Mouse (Mus musculus) limb, embryonic 12.5 days (tissue): Measurements from ENCODE around the gene Ccdc91. TPM values are rescaled to one million over a fixed set of nuclear protein-coding genes. Genes with fewer than 3 reads are reported as not detected.

ENCODE experiments used
- ATAC-seq: fragments of 200-750 bp; cut with Nextera tagmentation; 2 replicates; pipeline ENCODE4 v1.8.0; 2017; ENCODE audit warnings: low read depth, moderate TSS enrichment; ENCODE audit not compliant: insufficient number of reproducible peaks, insufficient read depth, low FRiP score, low TSS enrichment
- H3K27ac ChIP-seq: fragments of 300-500 bp; sonication (generic); 2 replicates; pipeline ENCODE4 v1.5.1; 2016; ENCODE audit warnings: mild to moderate bottlenecking, moderate library complexity
- H3K27me3 ChIP-seq: fragments of 300-500 bp; sonication (generic); 2 replicates; pipeline ENCODE4 v1.6.1; 2016; ENCODE audit warnings: mild to moderate bottlenecking, moderate library complexity
- H3K36me3 ChIP-seq: fragments of 300-500 bp; sonication (generic); 2 replicates; pipeline ENCODE4 v1.6.1; 2016; ENCODE audit warnings: mild to moderate bottlenecking, moderate library complexity
- H3K4me1 ChIP-seq: fragments of 300-500 bp; sonication (generic); replicated peaks from 2 replicates; pipeline ENCODE4 v1.6.1; 2016
- H3K4me2 ChIP-seq: fragments of 300-500 bp; sonication (generic); 2 replicates; pipeline ENCODE4 v1.6.1; 2016; ENCODE audit warnings: mild to moderate bottlenecking, moderate library complexity
- H3K4me3 ChIP-seq: fragments of 300-500 bp; sonication (generic); replicated peaks from 2 replicates; pipeline ENCODE4 v1.5.1; 2016; ENCODE audit warnings: mild to moderate bottlenecking
- H3K9ac ChIP-seq: fragments of 300-500 bp; sonication (generic); replicated peaks from 2 replicates; pipeline ENCODE4 v1.6.1; 2016; ENCODE audit warnings: mild to moderate bottlenecking, moderate library complexity
- H3K9me3 ChIP-seq: fragments of 300-500 bp; sonication (generic); 2 replicates; pipeline ENCODE4 v1.6.1; 2016; ENCODE audit warnings: mild to moderate bottlenecking, moderate library complexity
- WGBS: fragments of 180-500 bp; shearing (Covaris S2); methylation state at CpG from one replicate; pipeline ENCODE4 v1.1.7; 2016; 5-methylcytosine and 5-hydroxymethylcytosine counted together
- polyA plus RNA-seq: library from polyadenylated mRNA; unstranded; fragments of >200 nt; fragmentation: Nextera tagmentation; extraction: Ambion mirVana; gene quantifications from 2 replicates; pipeline ENCODE4 v1.2.1, GENCODE M21; 2016

The Ccdc91 gene
- polyA plus RNA-seq, 1 experiment from 2014 or later = 27.8 TPM

DNA sequence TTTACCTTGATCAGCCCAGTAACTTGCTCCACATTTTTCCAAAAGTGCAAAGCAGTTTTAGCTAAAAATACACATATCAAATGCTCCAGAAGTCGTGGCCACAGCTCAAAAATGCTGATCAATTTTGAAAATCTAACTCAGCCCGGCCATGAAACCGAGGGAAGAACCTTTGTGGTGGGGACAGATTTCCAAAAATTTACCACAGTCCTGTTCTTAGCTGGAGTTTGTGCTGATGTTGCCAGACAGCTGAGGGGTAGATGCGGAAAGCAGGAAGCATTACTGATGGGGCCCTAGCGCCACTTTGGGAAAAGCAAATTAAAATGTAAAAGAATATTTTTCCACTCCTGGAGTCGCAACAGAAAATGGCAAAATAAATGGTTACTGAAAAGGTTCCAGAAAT lies 31.6 kb downstream of the Ccdc91 start:
- WGBS = 90% methylated on average over 6 of the region's 6 CpGs
- no peaks in the 10 kb centered on the region for H3K27me3 ChIP-seq
- H3K4me3 ChIP-seq = no peak overlapping the region
- no peak overlapping the region for H3K27ac ChIP-seq
- no peak for ATAC-seq
- H3K4me1 ChIP-seq = peaks cover 5% of the 10 kb centered on the region; the same call in 1 of the 2 replicates
- no peaks in the 10 kb centered on the region for H3K9me3 ChIP-seq
- H3K36me3 ChIP-seq = no peaks in the 10 kb centered on the region
- H3K9ac ChIP-seq = no peak overlapping the region
- H3K4me2 ChIP-seq = no peak overlapping the region

DNA sequence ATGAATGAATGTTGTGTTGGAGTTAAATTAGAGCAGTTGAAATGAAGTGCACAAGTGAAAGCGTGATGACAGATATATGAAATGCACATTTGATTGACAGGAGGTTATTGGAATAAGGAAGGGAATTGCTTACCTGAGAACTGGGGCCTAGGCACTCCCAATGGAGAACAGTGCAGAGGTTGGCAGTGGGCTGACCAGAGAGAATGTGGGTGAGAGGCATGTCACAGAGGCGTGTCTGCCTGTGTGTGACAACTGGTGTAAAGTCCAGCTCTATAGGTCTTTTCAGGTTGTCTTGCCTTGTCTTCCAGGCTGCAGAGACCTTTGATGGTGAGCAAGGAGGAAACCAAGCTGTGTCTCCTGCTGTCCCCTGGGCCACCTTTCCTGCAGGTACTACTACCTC lies 34.9 kb downstream of the Ccdc91 start:
- no peak for ATAC-seq
- peaks cover 4% of the 10 kb centered on the region; the same call in 1 of the 2 replicates for H3K36me3 ChIP-seq
- H3K27ac ChIP-seq = no peak overlapping the region
- no peaks in the 10 kb centered on the region for H3K27me3 ChIP-seq
- no peak overlapping the region for H3K9ac ChIP-seq
- no peak overlapping the region for H3K4me3 ChIP-seq
- no peak overlapping the region for H3K4me2 ChIP-seq
- 94% methylated on average over 2 of the region's 2 CpGs for WGBS
- peaks cover 8% of the 10 kb centered on the region; the same call in 1 of the 2 replicates for H3K9me3 ChIP-seq
- H3K4me1 ChIP-seq = peaks cover 5% of the 10 kb centered on the region; the same call in 1 of the 2 replicates

DNA sequence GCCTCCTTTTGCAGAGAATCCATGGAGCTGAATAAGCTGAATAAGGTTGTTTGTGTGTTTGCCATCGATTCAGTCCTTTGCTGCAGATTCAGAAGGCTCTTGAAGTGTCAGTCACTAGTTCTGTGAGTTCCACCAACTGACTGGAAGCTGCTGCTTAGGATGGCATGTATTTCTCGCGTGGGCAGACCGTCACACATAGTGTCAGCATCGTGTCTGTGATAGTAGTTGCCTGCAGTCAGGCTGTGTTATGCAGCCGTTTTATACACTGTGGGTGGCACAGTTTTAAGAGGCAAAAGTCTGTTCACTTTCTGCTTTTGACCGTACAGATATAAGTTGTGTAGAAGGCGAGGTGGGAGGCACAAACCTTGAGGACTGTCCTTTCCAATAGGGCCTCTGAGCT lies 42.3 kb downstream of the Ccdc91 start:
- WGBS = 84% methylated on average over 8 of the region's 8 CpGs
- Histone ChIP-seq H3K9ac (no peak overlapping the region), H3K9me3 (peaks cover 8% of the 10 kb centered on the region; the same call in 1 of the 2 replicates), H3K4me3 (no peak overlapping the region), H3K27ac (no peak overlapping the region), H3K27me3 (no peaks in the 10 kb centered on the region), H3K4me2 (no peak overlapping the region), H3K36me3 (peaks cover 4% of the 10 kb centered on the region; the same call in 1 of the 2 replicates), H3K4me1 (no peaks in the 10 kb centered on the region)
- ATAC-seq = no peak

DNA sequence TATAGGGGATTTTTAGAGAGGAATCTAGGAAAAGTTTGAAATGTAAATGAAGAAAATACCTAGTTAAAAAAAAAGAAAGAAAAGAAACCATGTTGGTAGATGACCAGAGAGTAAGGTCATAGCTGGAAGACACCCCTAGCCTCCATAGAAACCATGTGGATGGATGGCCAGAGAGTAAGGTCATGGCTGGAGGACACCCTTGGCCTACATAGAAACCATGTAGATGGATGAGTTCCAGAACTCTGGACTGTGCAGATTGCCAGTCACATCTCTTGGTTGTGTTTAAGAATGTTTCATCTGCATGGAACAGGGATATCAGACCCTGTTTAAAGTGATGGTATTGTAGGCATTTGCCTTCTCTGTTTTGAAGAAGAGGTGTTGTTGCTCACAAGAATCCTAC lies 49.6 kb downstream of the Ccdc91 start:
- Histone ChIP-seq H3K4me1 (no peaks in the 10 kb centered on the region), H3K4me3 (no peak overlapping the region), H3K27me3 (no peaks in the 10 kb centered on the region), H3K27ac (no peak overlapping the region), H3K36me3 (no peaks in the 10 kb centered on the region), H3K9ac (no peak overlapping the region), H3K9me3 (no peaks in the 10 kb centered on the region), H3K4me2 (no peak overlapping the region)
- no peak for ATAC-seq

DNA sequence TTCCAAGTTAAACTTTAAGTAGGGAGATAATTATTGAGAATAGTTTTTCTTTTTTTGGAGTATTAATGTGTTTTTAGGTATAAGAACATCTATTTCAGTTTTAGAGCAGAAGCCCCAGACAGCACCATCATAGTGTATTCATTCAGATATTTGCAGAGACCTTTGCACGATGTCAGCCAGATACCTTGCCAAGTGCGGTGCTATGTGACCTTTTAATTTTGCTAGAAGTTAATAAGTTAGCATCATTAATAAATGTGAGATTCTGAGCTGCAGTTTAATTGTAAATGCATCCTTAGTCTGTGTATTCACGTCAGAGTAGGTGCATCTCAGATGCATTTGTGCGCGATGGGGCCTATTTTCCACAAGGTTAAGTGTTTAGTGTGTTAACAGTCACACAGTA lies 59.3 kb downstream of the Ccdc91 start:
- WGBS = 91% methylated on average over 5 of the region's 5 CpGs
- no peaks in the 10 kb centered on the region for H3K9me3 ChIP-seq
- H3K4me2 ChIP-seq = no peak overlapping the region
- H3K4me1 ChIP-seq = no peaks in the 10 kb centered on the region
- no peak overlapping the region for H3K9ac ChIP-seq
- no peak for ATAC-seq
- no peaks in the 10 kb centered on the region for H3K27me3 ChIP-seq
- H3K4me3 ChIP-seq = no peak overlapping the region
- H3K36me3 ChIP-seq = 0 out of 2 replicates have a peak, but pooled peaks cover 2% of the 10 kb centered on the region
- no peak overlapping the region for H3K27ac ChIP-seq

- Histone ChIP-seq H3K4me3 (no peak overlapping the region), H3K36me3 (peaks cover 2% of the 10 kb centered on the region; the same call in 1 of the 2 replicates), H3K27ac (no peak overlapping the region), H3K9me3 (no peaks in the 10 kb centered on the region), H3K27me3 (no peaks in the 10 kb centered on the region), H3K4me2 (no peak overlapping the region), H3K9ac (no peak overlapping the region), H3K4me1 (no peaks in the 10 kb centered on the region)
- no peak for ATAC-seq
- 93% methylated on average over 5 of the region's 5 CpGs for WGBS
These were observed 62.6 kb downstream of the Ccdc91 start for GRCm38 (mm10) chr6:147538236-147538635.

GRCm38 (mm10) chr6:147539056-147539600 lies 63.5 kb downstream of the Ccdc91 start:
- Histone ChIP-seq H3K4me1 (no peaks in the 10 kb centered on the region), H3K4me3 (no peak overlapping the region), H3K9me3 (0 out of 2 replicates have a peak, but pooled peaks cover under 1% of the 10 kb centered on the region), H3K27me3 (no peaks in the 10 kb centered on the region), H3K36me3 (peaks cover 2% of the 10 kb centered on the region; the same call in 1 of the 2 replicates), H3K9ac (no peak overlapping the region), H3K27ac (no peak overlapping the region), H3K4me2 (no peak overlapping the region)
- 83% methylated on average over 7 of the region's 7 CpGs for whole genome bisulfite sequencing
- no peak for ATAC-seq

GRCm38 (mm10) chr6:147540942-147541341 lies 65.3 kb downstream of the Ccdc91 start:
- Histone ChIP-seq H3K36me3 (peaks cover 2% of the 10 kb centered on the region; the same call in 1 of the 2 replicates), H3K9me3 (0 out of 2 replicates have a peak, but pooled peaks cover 3% of the 10 kb centered on the region), H3K27ac (no peak overlapping the region), H3K9ac (no peak overlapping the region), H3K27me3 (no peaks in the 10 kb centered on the region), H3K4me1 (no peaks in the 10 kb centered on the region), H3K4me3 (no peak overlapping the region), H3K4me2 (no peak overlapping the region)
- WGBS = 83% methylated on average over 6 of the region's 6 CpGs
- no peak for ATAC-seq

DNA sequence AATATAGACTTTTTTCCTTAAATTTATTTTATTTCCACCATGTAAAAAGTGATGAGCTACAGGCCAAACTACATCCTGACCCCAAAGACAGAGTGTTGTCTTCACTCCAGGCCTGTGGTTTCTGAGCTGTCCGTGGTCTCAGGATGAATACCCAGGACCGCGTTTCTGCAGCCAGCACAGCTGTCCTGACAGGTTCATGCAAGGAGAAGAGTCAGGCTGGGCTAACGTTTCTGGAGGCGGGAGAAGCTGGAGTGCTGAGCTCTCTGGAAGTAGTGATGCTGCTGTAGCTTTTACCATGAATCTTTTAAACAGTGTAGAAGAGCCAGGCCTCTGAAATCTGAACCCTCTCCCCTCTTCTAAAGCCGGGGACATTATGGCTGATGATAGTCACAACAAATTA lies 80.0 kb downstream of the Ccdc91 start:
- Histone ChIP-seq H3K27me3 (no peaks in the 10 kb centered on the region), H3K36me3 (no peaks in the 10 kb centered on the region), H3K27ac (no peak overlapping the region), H3K9ac (no peak overlapping the region), H3K4me3 (no peak overlapping the region), H3K9me3 (no peaks in the 10 kb centered on the region), H3K4me2 (no peak overlapping the region), H3K4me1 (no peaks in the 10 kb centered on the region)
- ATAC-seq = no peak
- WGBS = 73% methylated on average over 6 of the region's 6 CpGs

- no peaks in the 10 kb centered on the region for H3K4me1 ChIP-seq
- no peak for ATAC-seq
- H3K27ac ChIP-seq = no peak overlapping the region
- no peak overlapping the region for H3K4me2 ChIP-seq
- H3K36me3 ChIP-seq = no peaks in the 10 kb centered on the region
- 83% methylated on average over 3 of the region's 3 CpGs for WGBS
- no peaks in the 10 kb centered on the region for H3K9me3 ChIP-seq
- no peaks in the 10 kb centered on the region for H3K27me3 ChIP-seq
- no peak overlapping the region for H3K4me3 ChIP-seq
- no peak overlapping the region for H3K9ac ChIP-seq
These were observed 83.7 kb downstream of the Ccdc91 start for GRCm38 (mm10) chr6:147559316-147559715.

DNA sequence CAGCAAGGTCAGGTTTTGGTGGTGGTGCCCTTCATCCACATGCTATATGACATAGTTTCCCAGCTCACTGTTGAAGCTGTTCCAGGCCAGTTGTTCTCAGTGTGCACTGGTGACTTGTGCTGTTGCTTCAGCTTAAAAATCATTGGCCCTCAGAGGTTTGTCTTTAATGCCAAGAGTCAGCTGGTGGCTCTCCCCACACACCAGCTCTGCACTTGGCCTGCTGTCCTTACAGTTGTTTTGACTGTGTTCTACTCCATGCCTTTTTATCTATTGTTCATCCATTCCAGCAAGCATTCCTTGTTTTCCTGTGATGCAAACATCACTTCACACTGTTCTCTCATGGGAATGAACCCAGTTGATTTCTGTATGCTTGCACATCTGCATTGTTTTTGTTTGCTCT lies 84.8 kb downstream of the Ccdc91 start:
- Histone ChIP-seq H3K36me3 (no peaks in the 10 kb centered on the region), H3K27me3 (no peaks in the 10 kb centered on the region), H3K27ac (no peak overlapping the region), H3K4me1 (no peaks in the 10 kb centered on the region), H3K9me3 (no peaks in the 10 kb centered on the region), H3K4me2 (no peak overlapping the region), H3K9ac (no peak overlapping the region), H3K4me3 (no peak overlapping the region)
- no peak for ATAC-seq

DNA sequence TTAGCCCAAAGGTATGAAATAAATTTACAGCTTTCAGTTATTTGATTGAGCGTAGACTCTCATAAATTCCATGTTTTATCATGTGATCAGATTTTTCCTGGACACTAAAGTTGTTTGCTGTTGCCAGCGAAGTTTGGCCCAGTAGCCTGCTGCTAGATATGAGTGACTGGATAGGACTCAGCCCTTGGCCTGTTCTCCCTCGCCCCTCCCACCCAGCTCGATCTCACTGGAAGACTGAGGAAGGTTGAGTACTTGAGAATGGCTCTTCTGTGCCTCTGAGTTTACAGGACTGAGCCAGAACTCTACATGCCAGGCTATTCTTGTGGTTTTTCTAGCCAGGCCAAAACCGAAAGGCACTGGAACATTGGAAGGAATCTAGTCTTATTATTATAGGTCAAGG lies 93.6 kb downstream of the Ccdc91 start:
- Histone ChIP-seq H3K9me3 (no peaks in the 10 kb centered on the region), H3K9ac (no peak overlapping the region), H3K27ac (no peak overlapping the region), H3K4me1 (no peaks in the 10 kb centered on the region), H3K27me3 (no peaks in the 10 kb centered on the region), H3K4me2 (no peak overlapping the region), H3K4me3 (no peak overlapping the region), H3K36me3 (no peaks in the 10 kb centered on the region)
- no peak for ATAC-seq
- 84% methylated on average over 5 of the region's 5 CpGs for WGBS
